Mouse (Mus musculus) liver, adult 2 months (tissue): ENCODE results near the gene Hoxc13. TPM values are rescaled to one million over a fixed set of nuclear protein-coding genes. Genes with fewer than 3 reads are reported as not detected.

Experiments
- DNase-seq: peaks from one replicate; pipeline ENCODE4 v3.0.0-alpha.2; 2011; ENCODE audit warnings: low read depth, low spot score; ENCODE audit errors: extremely low read depth
- H3K27ac ChIP-seq: fragments of 200-500 bp; replicated peaks from 2 replicates; pipeline ENCODE4 v1.5.1; 2012; ENCODE audit warnings: low read depth, mild to moderate bottlenecking, control low read depth, inconsistent platforms, low read length; ENCODE audit not compliant: insufficient read depth
- H3K27me3 ChIP-seq: fragments of 200-500 bp; 2 replicates; pipeline ENCODE4 v1.6.1; 2012; ENCODE audit warnings: mild to moderate bottlenecking, moderate library complexity, low read length, inconsistent platforms; ENCODE audit not compliant: control insufficient read depth, insufficient read depth
- H3K36me3 ChIP-seq: fragments of 200-500 bp; 2 replicates; pipeline ENCODE4 v1.6.1; 2012; ENCODE audit warnings: low read length, inconsistent platforms; ENCODE audit not compliant: control insufficient read depth, insufficient read depth
- H3K4me1 ChIP-seq: fragments of 200-500 bp; 2 replicates; pipeline ENCODE4 v1.6.1; 2011; ENCODE audit warnings: low read length; ENCODE audit not compliant: control insufficient read depth, insufficient read depth
- H3K4me3 ChIP-seq: fragments of 200-500 bp; 2 replicates; pipeline ENCODE4 v1.5.1; 2011; ENCODE audit warnings: low read depth, mild to moderate bottlenecking, control low read depth, low read length, moderate library complexity; ENCODE audit not compliant: insufficient read depth
- H3K79me2 ChIP-seq: fragments of 200-500 bp; 2 replicates; pipeline ENCODE4 v1.6.1; 2012; ENCODE audit warnings: inconsistent platforms, mild to moderate bottlenecking, low read length, moderate library complexity; ENCODE audit not compliant: control insufficient read depth, insufficient read depth
- H3K9ac ChIP-seq: fragments of 200-500 bp; 2 replicates; pipeline ENCODE4 v1.6.1; 2012; ENCODE audit warnings: low read depth, mild to moderate bottlenecking, control low read depth, inconsistent platforms, low read length
- CTCF ChIP-seq: fragments of 200-500 bp; IDR thresholded peaks from 2 replicates; pipeline ENCODE4 v1.5.1; 2011; ENCODE audit warnings: low read depth, low read length, control low read depth
- POLR2A ChIP-seq: fragments of 200-500 bp; IDR thresholded peaks from 2 replicates; pipeline ENCODE4 v1.6.1; 2011; ENCODE audit warnings: low read length, control low read depth; ENCODE audit not compliant: insufficient read depth; ENCODE audit errors: extremely low read depth
- WGBS: fragments of 180-500 bp; shearing (Covaris S2); methylation state at CpG from one replicate; pipeline ENCODE4 v1.1.7; 2018; 5-methylcytosine and 5-hydroxymethylcytosine counted together
- polyA plus RNA-seq: library from polyadenylated mRNA; depleted of rRNA; stranded (reverse); fragments of >200 nt; gene quantifications from 2 replicates; pipeline ENCODE4 v1.2.3, GENCODE M21; 2012
- total RNA-seq: library from RNA; depleted of rRNA; stranded (reverse); fragments of >200 nt; gene quantifications from 2 replicates; pipeline ENCODE4 v1.2.3, GENCODE M21; 2014

Hoxc13 gene
- total and polyA plus RNA-seq, 2 experiments: not detected

DNA sequence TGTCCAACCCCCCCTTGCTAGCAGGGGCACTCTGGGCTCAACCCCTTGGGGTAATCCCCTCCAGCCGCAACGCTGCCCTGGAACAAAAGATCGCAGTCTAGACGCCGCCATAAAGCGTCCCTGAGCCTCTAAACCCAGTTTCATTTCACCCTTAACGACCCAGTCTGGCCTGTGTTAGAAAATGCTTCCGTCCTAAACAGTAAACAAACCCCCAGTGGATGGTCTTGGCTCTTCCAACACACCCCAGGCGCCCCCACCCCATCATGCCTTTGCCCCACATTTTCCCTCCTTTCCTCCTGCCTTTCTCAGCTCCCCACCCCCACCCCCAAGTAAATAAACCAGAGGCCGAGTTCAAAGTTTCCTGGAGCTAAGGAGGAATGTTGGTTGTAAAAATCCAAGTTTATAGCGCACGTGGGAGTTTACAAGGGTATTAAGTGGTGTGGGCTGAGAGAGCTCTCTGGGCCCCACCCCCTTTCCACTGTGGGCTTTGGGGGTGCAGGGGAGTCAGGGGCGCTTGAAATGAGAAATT is 38.8 kb downstream of the Hoxc13 start:
- WGBS: 3% methylated on average over 13 of the region's 13 CpGs
- Histone ChIP-seq H3K36me3 (no peaks in the 10 kb centered on the region), H3K79me2 (no peaks in the 10 kb centered on the region), H3K27me3 (peaks cover 30% of the 10 kb centered on the region), H3K4me1 (no peaks in the 10 kb centered on the region), H3K9ac (no peak overlapping the region), H3K27ac (no peak overlapping the region), H3K4me3 (no peak overlapping the region)
- no peak for DNase-seq
- no peak for TF ChIP-seq CTCF
- TF ChIP-seq POLR2A: no peak

- DNase-seq: no peak
- WGBS: 5% methylated on average over 6 of the region's 6 CpGs
- Histone ChIP-seq H3K36me3 (no peaks in the 10 kb centered on the region), H3K27me3 (peaks cover 29% of the 10 kb centered on the region), H3K4me3 (no peak overlapping the region), H3K4me1 (no peaks in the 10 kb centered on the region), H3K27ac (no peak overlapping the region), H3K79me2 (no peaks in the 10 kb centered on the region), H3K9ac (no peak overlapping the region)
- TF ChIP-seq CTCF (no peak), POLR2A (no peak)
Measured at GRCm38 (mm10) chr15:102961728-102962127, 40.8 kb downstream of the Hoxc13 start.

DNA sequence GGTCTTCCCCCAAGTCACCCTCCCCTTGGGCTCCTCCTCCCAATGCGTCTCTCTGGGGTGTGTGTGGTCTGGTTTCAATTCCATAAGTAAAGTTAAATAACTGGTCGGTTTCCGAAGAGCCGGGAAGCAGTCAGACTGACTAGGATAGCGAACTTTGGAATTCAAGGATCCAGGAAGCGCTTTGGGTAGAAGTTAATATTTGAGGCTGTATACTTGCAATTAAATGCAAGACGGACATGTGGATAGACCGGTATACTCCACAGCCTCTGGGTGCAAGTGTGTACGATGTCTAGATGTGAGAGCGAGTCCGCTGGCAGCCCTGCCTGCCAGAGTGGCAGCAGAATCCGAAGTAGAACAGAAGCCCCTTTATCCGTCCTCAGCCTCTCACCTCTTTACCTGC is 41.6 kb downstream of the Hoxc13 start:
- Histone ChIP-seq H3K4me3 (no peak overlapping the region), H3K27ac (no peak overlapping the region), H3K27me3 (peaks cover 32% of the 10 kb centered on the region), H3K9ac (no peak overlapping the region), H3K79me2 (no peaks in the 10 kb centered on the region), H3K4me1 (no peaks in the 10 kb centered on the region), H3K36me3 (no peaks in the 10 kb centered on the region)
- no peak for DNase-seq
- TF ChIP-seq POLR2A (no peak), CTCF (no peak)
- 8% methylated on average over 13 of the region's 13 CpGs for WGBS

- H3K4me1 ChIP-seq: no peaks in the 10 kb centered on the region
- no peak overlapping the region for H3K27ac ChIP-seq
- no peaks in the 10 kb centered on the region for H3K36me3 ChIP-seq
- TF ChIP-seq CTCF (no peak), POLR2A (no peak)
- H3K27me3 ChIP-seq: peaks cover 38% of the 10 kb centered on the region
- DNase-seq: no peak
- no peak overlapping the region for H3K4me3 ChIP-seq
- H3K9ac ChIP-seq: no peak overlapping the region
- 7% methylated on average over 8 of the region's 8 CpGs for WGBS
- H3K79me2 ChIP-seq: no peaks in the 10 kb centered on the region
Measured at GRCm38 (mm10) chr15:102963259-102963658, 42.4 kb downstream of the Hoxc13 start.

GRCm38 (mm10) chr15:102963671-102964640 is 43.1 kb downstream of the Hoxc13 start:
- peak; percentile 24 for DNase-seq
- no peak overlapping the region; the same call in 1 of the 2 replicates for H3K4me3 ChIP-seq
- H3K4me1 ChIP-seq: no peaks in the 10 kb centered on the region
- H3K27me3 ChIP-seq: peaks cover 38% of the 10 kb centered on the region
- H3K27ac ChIP-seq: no peak overlapping the region
- 2% methylated on average over 28 of the region's 28 CpGs for WGBS
- no peaks in the 10 kb centered on the region for H3K79me2 ChIP-seq
- TF ChIP-seq CTCF: no peak
- TF ChIP-seq POLR2A: no peak
- no peak overlapping the region for H3K9ac ChIP-seq
- no peaks in the 10 kb centered on the region for H3K36me3 ChIP-seq
